Mouse (Mus musculus): Measurements from ENCODE around the gene E030018B13Rik. TPM values are rescaled to one million over a fixed set of nuclear protein-coding genes. Genes with fewer than 3 reads are reported as not detected.

The E030018B13Rik gene
- total and polyA plus RNA-seq, 3 experiments: 0.07 TPM; not detected in 2

GRCm38 (mm10) chr7:63939397-63939951 is 22.8 kb downstream of the E030018B13Rik start:
- Histone ChIP-seq H3K79me2 (ENCODE audit: control insufficient read depth, insufficient read depth, low read length, poor library complexity) (peaks cover 43% of the 10 kb centered on the region), H3K27ac (ENCODE audit: control insufficient read depth, low read depth, low read length) (peak overlapping the region; percentile 93), H3K9me3 (replicated peaks; ENCODE audit: insufficient read depth, low read length) (no peaks in the 10 kb centered on the region), H3K27me3 (ENCODE audit: control insufficient read depth in 1 of 2, insufficient read depth in 2 of 2, low read length in 2 of 2) (no peaks in the 10 kb centered on the region), H3K4me1 (ENCODE audit: control insufficient read depth in 1 of 2, insufficient read depth in 2 of 2, low read length in 2 of 2) (peaks cover 25 to 26% of the 10 kb centered on the region in 2 experiments), H3K36me3 (ENCODE audit: control insufficient read depth in 1 of 2, insufficient read depth in 2 of 2, low read length in 2 of 2) (peaks cover 0 to 27% of the 10 kb centered on the region in 2 experiments; a peak in 2 of 4 replicates), H3K4me3 (ENCODE audit: control insufficient read depth in 1 of 2, insufficient read depth in 1 of 2, low read depth in 2 of 2, low read length in 2 of 2) (peak overlapping the region; percentile 86 to 89), H3K9ac (ENCODE audit: control insufficient read depth, low read depth, low read length, poor library complexity, severe bottlenecking) (peak overlapping the region; percentile 93)
- peak; percentile 86 for DNase-seq (ENCODE audit: low read depth, low spot score)
- 0 out of 2 replicates have a peak, but pooled peaks have one; percentile 15 for TF ChIP-seq ELF1 (IDR thresholded peaks at IDR 0.05; ENCODE audit: low read depth, low read length)
- TF ChIP-seq CHD2 (IDR thresholded peaks at IDR 0.05; ENCODE audit: low read length): no peak
- no peak for TF ChIP-seq ZC3H11A (IDR thresholded peaks at IDR 0.05; ENCODE audit: low read depth, low read length)
- TF ChIP-seq MYB (IDR thresholded peaks at IDR 0.05; ENCODE audit: low read depth, low read length): no peak
- TF ChIP-seq EP300 (IDR thresholded peaks at IDR 0.05; ENCODE audit: low read depth in 1 of 2, low read length in 2 of 2): peak in 1 of 2 experiments; percentile 62; a peak in 3 of 4 replicates
- TF ChIP-seq GABPA (IDR thresholded peaks at IDR 0.05; ENCODE audit: low read depth, low read length): no peak
- peak; percentile 30; the same call in 1 of the 2 replicates for TF ChIP-seq HCFC1 (IDR thresholded peaks at IDR 0.05; ENCODE audit: low read depth, low read length)
- TF ChIP-seq NRF1 (IDR thresholded peaks at IDR 0.05; ENCODE audit: insufficient read depth, low read depth, low read length, poor library complexity, severe bottlenecking): no peak
- no peak for TF ChIP-seq E2F4 (IDR thresholded peaks at IDR 0.05; ENCODE audit: borderline replicate concordance, low read depth, low read length)
- TF ChIP-seq TBP (IDR thresholded peaks at IDR 0.05; ENCODE audit: low read depth, low read length): 0 out of 2 replicates have a peak, but pooled peaks have one; percentile 22
- TF ChIP-seq CHD1 (IDR thresholded peaks at IDR 0.05; ENCODE audit: low read depth, low read length): 0 out of 2 replicates have a peak, but pooled peaks have one; percentile 76
- no peak; the same call in 1 of the 2 replicates for TF ChIP-seq SIN3A (IDR thresholded peaks at IDR 0.05; ENCODE audit: low read length)
- no peak for TF ChIP-seq JUND (IDR thresholded peaks at IDR 0.05; ENCODE audit: low read depth, low read length)
- TF ChIP-seq BHLHE40 (IDR thresholded peaks at IDR 0.05; ENCODE audit: borderline replicate concordance, low read depth, low read length): peak; percentile 30; the same call in 1 of the 2 replicates
- TF ChIP-seq USF2 (IDR thresholded peaks at IDR 0.05; ENCODE audit: borderline replicate concordance in 1 of 2, insufficient read depth in 1 of 2, low read depth in 1 of 2, low read length in 2 of 2): no peak
- peak; percentile 2; the same call in 1 of the 2 replicates for TF ChIP-seq NELFE (IDR thresholded peaks at IDR 0.05; ENCODE audit: low read depth, low read length)
- no peak for TF ChIP-seq ZKSCAN1 (IDR thresholded peaks at IDR 0.05; ENCODE audit: low read depth, low read length)
- TF ChIP-seq UBTF (IDR thresholded peaks at IDR 0.05; ENCODE audit: borderline replicate concordance, insufficient read depth, low read depth, low read length): no peak
- TF ChIP-seq MAFK (IDR thresholded peaks at IDR 0.05; ENCODE audit: borderline replicate concordance, low read depth, low read length): no peak
- 0 out of 2 replicates have a peak, but pooled peaks have one; percentile 8 for TF ChIP-seq MAX (IDR thresholded peaks at IDR 0.05; ENCODE audit: low read length)
- TF ChIP-seq USF1 (IDR thresholded peaks at IDR 0.05; ENCODE audit: low read depth, low read length): no peak
- no peak for TF ChIP-seq GATA1 (IDR thresholded peaks at IDR 0.05; ENCODE audit: low read depth, low read length)
- TF ChIP-seq SMC3 (IDR thresholded peaks at IDR 0.05; ENCODE audit: low read depth, low read length): no peak
- no peak for TF ChIP-seq MEF2A (IDR thresholded peaks at IDR 0.05; ENCODE audit: extremely low read depth, insufficient replicate concordance, low read depth, low read length, poor library complexity, severe bottlenecking)
- no peak for TF ChIP-seq CTCF (IDR thresholded peaks at IDR 0.05 in 2 of 3, conservative IDR thresholded peaks at IDR 0.05 in 1 of 3; ENCODE audit: control insufficient read depth in 1 of 3, insufficient read depth in 1 of 3, low read depth in 2 of 3, low read length in 3 of 3, poor library complexity in 1 of 3, severe bottlenecking in 1 of 3)
- TF ChIP-seq TAL1 (IDR thresholded peaks at IDR 0.05; ENCODE audit: low read length): no peak
- no peak; the same call in 1 of the 2 replicates for TF ChIP-seq POLR2AphosphoS5 (IDR thresholded peaks at IDR 0.05; ENCODE audit: borderline replicate concordance, low read depth, low read length)
- TF ChIP-seq ZMIZ1 (IDR thresholded peaks at IDR 0.05; ENCODE audit: low read depth, low read length): peak; percentile 39
- no peak; the same call in none of the 2 replicates for TF ChIP-seq MXI1 (IDR thresholded peaks at IDR 0.05; ENCODE audit: low read depth, low read length)
- no peak for TF ChIP-seq MYC (IDR thresholded peaks at IDR 0.05; ENCODE audit: low read depth, low read length)
- TF ChIP-seq RAD21 (IDR thresholded peaks at IDR 0.05; ENCODE audit: low read depth, low read length): no peak
- peak; percentile 40; the same call in 1 of the 2 replicates for TF ChIP-seq TCF12 (IDR thresholded peaks at IDR 0.05; ENCODE audit: low read depth, low read length)
- peak; percentile 1 to 53; a peak in 1 of 4 replicates for TF ChIP-seq POLR2A (IDR thresholded peaks at IDR 0.05; ENCODE audit: control insufficient read depth in 1 of 2, insufficient read depth in 1 of 2, low read depth in 1 of 2, low read length in 2 of 2, poor library complexity in 1 of 2)
- TF ChIP-seq ZNF384 (IDR thresholded peaks at IDR 0.05; ENCODE audit: low read depth, low read length): no peak
- TF ChIP-seq MAZ (IDR thresholded peaks at IDR 0.05; ENCODE audit: low read depth, low read length): peak; percentile 91
- peak; percentile 92 for TF ChIP-seq ETS1 (IDR thresholded peaks at IDR 0.05; ENCODE audit: low read depth, low read length)

All from MEL (cell line).